Mouse (Mus musculus): ENCODE measurements around the gene Cma1. TPM values are rescaled to one million over a fixed set of nuclear protein-coding genes. Genes with fewer than 3 reads are reported as not detected.

Gene Cma1
- total and polyA plus RNA-seq, 3 experiments, result 1.3 to 2.5 (median 1.8) TPM

GRCm38 (mm10) chr14:55899701-55900413 lies 44.6 kb downstream of the Cma1 start, which contains the start of gene Sdr39u1:
Gene Sdr39u1 (minus strand): TSS chr14:55900293.
- intact Hi-C loops (cut with DNase I), result no loop called here
- WGBS, result 2% methylated on average over 39 of the region's 39 CpGs
- Histone ChIP-seq H3K4me3 (peak within 1 kb of the TSS; percentile 62), H3K4me1 (ENCODE audit: control insufficient read depth, insufficient read depth, low read length) (peaks cover 1% of the 10 kb centered on the region; the same call in 1 of the 2 replicates), H3K36me3 (ENCODE audit: control insufficient read depth, insufficient read depth, low read length) (no peaks in the 10 kb centered on the region), H3K79me2 (replicated peaks; ENCODE audit: control insufficient read depth, insufficient read depth, low read length) (no peaks in the 10 kb centered on the region), H3K27ac (peak within 1 kb of the TSS; percentile 89), H3K27me3 (ENCODE audit: control insufficient read depth, insufficient read depth, low read length) (no peaks in the 10 kb centered on the region), H3K9ac (ENCODE audit: low read depth, low read length) (peak within 1 kb of the TSS; percentile 87)
- TF ChIP-seq CTCF (IDR thresholded peaks at IDR 0.05), result no peak
- peak; percentile 87 for TF ChIP-seq POLR2A (IDR thresholded peaks at IDR 0.05; ENCODE audit: insufficient read depth, low read depth, low read length)
- peak; percentile 52; the same call in 1 of the 2 replicates for TF ChIP-seq EP300 (IDR thresholded peaks at IDR 0.05; ENCODE audit: insufficient read depth, low read depth, low read length)
- peak; percentile 82 to 87 for DNase-seq

- no peak for DNase-seq
- Histone ChIP-seq H3K27me3 (ENCODE audit: control insufficient read depth, insufficient read depth, low read length) (no peaks in the 10 kb centered on the region), H3K27ac (no peak overlapping the region; the same call in 1 of the 2 replicates), H3K36me3 (ENCODE audit: control insufficient read depth, insufficient read depth, low read length) (no peaks in the 10 kb centered on the region), H3K79me2 (replicated peaks; ENCODE audit: control insufficient read depth, insufficient read depth, low read length) (no peaks in the 10 kb centered on the region), H3K4me1 (ENCODE audit: control insufficient read depth, insufficient read depth, low read length) (peaks cover 1% of the 10 kb centered on the region; the same call in 1 of the 2 replicates), H3K9ac (ENCODE audit: low read depth, low read length) (no peak overlapping the region), H3K4me3 (no peak overlapping the region)
- WGBS, result 90% methylated on average over 7 of the region's 7 CpGs
- no peak for TF ChIP-seq EP300 (IDR thresholded peaks at IDR 0.05; ENCODE audit: insufficient read depth, low read depth, low read length)
- 0 out of 2 replicates have a peak, but pooled peaks have one; percentile 28 for TF ChIP-seq POLR2A (IDR thresholded peaks at IDR 0.05; ENCODE audit: insufficient read depth, low read depth, low read length)
- intact Hi-C loops (cut with DNase I), result no loop called here
Observed at GRCm38 (mm10) chr14:55898947-55899346, 45.5 kb downstream of the Cma1 start.

DNA sequence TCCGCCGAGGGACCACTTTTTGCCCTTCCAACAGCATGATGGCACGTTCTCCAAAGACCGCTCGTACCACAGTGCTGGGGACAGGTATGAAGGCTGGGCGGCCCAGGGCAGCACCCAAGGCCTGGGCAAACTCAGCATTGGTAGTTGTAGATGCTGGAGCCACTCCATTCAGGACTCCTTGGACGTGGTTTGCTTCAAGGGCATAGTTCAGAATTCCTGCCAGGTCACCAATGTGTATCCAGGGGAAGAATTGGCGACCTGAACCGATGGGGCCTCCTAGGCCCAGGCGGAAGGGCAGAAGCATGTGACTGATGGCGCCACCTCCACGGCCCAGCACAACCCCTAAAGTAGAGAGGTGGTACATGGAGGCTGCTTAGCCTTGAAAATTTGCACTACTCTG lies 46.8 kb downstream of the Cma1 start:
- H3K4me3 ChIP-seq, result no peak overlapping the region
- H3K27ac ChIP-seq, result no peak overlapping the region
- peaks cover 3% of the 10 kb centered on the region; the same call in 1 of the 2 replicates for H3K36me3 ChIP-seq (ENCODE audit: control insufficient read depth, insufficient read depth, low read length)
- H3K27me3 ChIP-seq (ENCODE audit: control insufficient read depth, insufficient read depth, low read length), result no peaks in the 10 kb centered on the region
- intact Hi-C loops (cut with DNase I), result no loop called here
- no peaks in the 10 kb centered on the region for H3K79me2 ChIP-seq (replicated peaks; ENCODE audit: control insufficient read depth, insufficient read depth, low read length)
- H3K4me1 ChIP-seq (ENCODE audit: control insufficient read depth, insufficient read depth, low read length), result peaks cover 1% of the 10 kb centered on the region; the same call in 1 of the 2 replicates
- WGBS, result 88% methylated on average over 12 of the region's 12 CpGs
- DNase-seq, result no peak
- no peak for TF ChIP-seq CTCF (IDR thresholded peaks at IDR 0.05)
- 0 out of 2 replicates have a peak, but pooled peaks have one; percentile 18 for TF ChIP-seq POLR2A (IDR thresholded peaks at IDR 0.05; ENCODE audit: insufficient read depth, low read depth, low read length)
- no peak overlapping the region for H3K9ac ChIP-seq (ENCODE audit: low read depth, low read length)

Other genes with a start within 250 kb of the Cma1 start
- gene Tgm1, start 230.7 kb downstream of the Cma1 start, total RNA-seq (2021), result under 1 TPM; 0.16 to 0.43 TPM
- 0.31 and 0.41 TPM in 2 replicates for gene Tgm1, start 230.7 kb downstream of the Cma1 start, polyA plus RNA-seq (2012; rRNA removed)
- gene Rabggta, start 222.4 kb downstream of the Cma1 start, total RNA-seq (2021), result 10 to 100 TPM; 12.5 to 13.0 TPM
- 26.3 and 32.2 TPM in 2 replicates for gene Rabggta, start 222.4 kb downstream of the Cma1 start, polyA plus RNA-seq (2012; rRNA removed)
- gene Dhrs1, start 199.0 kb downstream of the Cma1 start, total RNA-seq (2021), result 10 to 100 TPM; 35.4 to 40.2 TPM
- 82.9 and 85.8 TPM in 2 replicates for gene Dhrs1, start 199.0 kb downstream of the Cma1 start, polyA plus RNA-seq (2012; rRNA removed)
- gene Nop9, start 199.0 kb downstream of the Cma1 start, total RNA-seq (2021), result 10 to 100 TPM; 10.1 to 11.4 TPM
- gene Nop9, start 199.0 kb downstream of the Cma1 start, polyA plus RNA-seq (2012; rRNA removed), result 8.3 and 13.1 TPM in 2 replicates
- gene Cideb, start 186.2 kb downstream of the Cma1 start, total RNA-seq (2021), result under 1 TPM; 0.81 to 0.98 TPM
- 6.7 and 8.1 TPM in 2 replicates for gene Cideb, start 186.2 kb downstream of the Cma1 start, polyA plus RNA-seq (2012; rRNA removed)
- gene Ltb4r2, start 183.2 kb downstream of the Cma1 start, total RNA-seq (2021), result under 1 TPM in 1 of 2 experiments, not detected in 1; 0.20 TPM
- gene Ltb4r2, start 183.2 kb downstream of the Cma1 start, polyA plus RNA-seq (2012; rRNA removed), result 0.06 and 0.20 TPM in 2 replicates
- gene Ltb4r1, start 178.7 kb downstream of the Cma1 start, total RNA-seq (2021), result under 1 TPM; 0.34 to 0.36 TPM
- gene Ltb4r1, start 178.7 kb downstream of the Cma1 start, polyA plus RNA-seq (2012; rRNA removed), result 0.76 TPM in 2 replicates
- 10 to 100 TPM; 16.1 to 20.3 TPM for gene Adcy4, start 160.6 kb downstream of the Cma1 start, total RNA-seq (2021)
- gene Adcy4, start 160.6 kb downstream of the Cma1 start, polyA plus RNA-seq (2012; rRNA removed), result 36.5 and 40.0 TPM in 2 replicates
- gene Ripk3, start 155.8 kb downstream of the Cma1 start, total RNA-seq (2021), result 1 to 10 TPM; 2.2 to 2.4 TPM
- 3.5 and 4.1 TPM in 2 replicates for gene Ripk3, start 155.8 kb downstream of the Cma1 start, polyA plus RNA-seq (2012; rRNA removed)
- gene Nfatc4, start 121.5 kb downstream of the Cma1 start, total RNA-seq (2021), result 1 to 10 TPM; 3.6 to 5.1 TPM
- gene Nfatc4, start 121.5 kb downstream of the Cma1 start, polyA plus RNA-seq (2012; rRNA removed), result 6.0 and 7.3 TPM in 2 replicates
- gene Nynrin, start 90.7 kb downstream of the Cma1 start, total RNA-seq (2021), result 1 to 10 TPM; 6.2 to 6.8 TPM
- 3.5 and 3.8 TPM in 2 replicates for gene Nynrin, start 90.7 kb downstream of the Cma1 start, polyA plus RNA-seq (2012; rRNA removed)
- under 1 TPM in 1 of 2 experiments, not detected in 1; 0.18 TPM for gene Cbln3, start 60.3 kb downstream of the Cma1 start, total RNA-seq (2021)
- 0.06 TPM in 2 replicates for gene Cbln3, start 60.3 kb downstream of the Cma1 start, polyA plus RNA-seq (2012; rRNA removed)
- 10 to 100 TPM in 1 of 2 experiments, 1 to 10 TPM in 1; 8.8 to 11.6 TPM for gene Khnyn, start 59.7 kb downstream of the Cma1 start, total RNA-seq (2021)
- gene Khnyn, start 59.7 kb downstream of the Cma1 start, polyA plus RNA-seq (2012; rRNA removed), result 9.3 and 13.3 TPM in 2 replicates
- gene Sdr39u1, start 44.4 kb downstream of the Cma1 start, total RNA-seq (2021), result 100 to 1,000 TPM; 112 to 127 TPM
- 142 and 156 TPM in 2 replicates for gene Sdr39u1, start 44.4 kb downstream of the Cma1 start, polyA plus RNA-seq (2012; rRNA removed)
- gene Cma2, start 6.3 kb upstream of the Cma1 start, total RNA-seq (2021), result not detected
- not detected in 2 replicates for gene Cma2, start 6.3 kb upstream of the Cma1 start, polyA plus RNA-seq (2012; rRNA removed)
- gene Mcpt1, start 73.3 kb upstream of the Cma1 start, total RNA-seq (2021), result not detected
- gene Mcpt1, start 73.3 kb upstream of the Cma1 start, polyA plus RNA-seq (2012; rRNA removed), result not detected in 2 replicates
- gene Mcpt9, start 85.8 kb upstream of the Cma1 start, total RNA-seq (2021), result not detected
- not detected in 2 replicates for gene Mcpt9, start 85.8 kb upstream of the Cma1 start, polyA plus RNA-seq (2012; rRNA removed)
- gene Mcpt2, start 97.4 kb upstream of the Cma1 start, total RNA-seq (2021), result not detected
- not detected in 2 replicates for gene Mcpt2, start 97.4 kb upstream of the Cma1 start, polyA plus RNA-seq (2012; rRNA removed)
- 1 to 10 TPM; 1.2 to 1.3 TPM for gene Mcpt4, start 117.6 kb upstream of the Cma1 start, total RNA-seq (2021)
- gene Mcpt4, start 117.6 kb upstream of the Cma1 start, polyA plus RNA-seq (2012; rRNA removed), result 2.4 and 2.8 TPM in 2 replicates
- not detected for gene Mcpt8, start 140.6 kb upstream of the Cma1 start, total RNA-seq (2021)
- gene Mcpt8, start 140.6 kb upstream of the Cma1 start, polyA plus RNA-seq (2012; rRNA removed), result 0.23 TPM in 1 of 2 replicates, not detected in the other
- gene Ctsg, start 157.9 kb upstream of the Cma1 start, total RNA-seq (2021), result not detected
- gene Ctsg, start 157.9 kb upstream of the Cma1 start, polyA plus RNA-seq (2012; rRNA removed), result not detected in 2 replicates
- not detected for gene Gzme, start 175.9 kb upstream of the Cma1 start, total RNA-seq (2021)
- not detected in 2 replicates for gene Gzme, start 175.9 kb upstream of the Cma1 start, polyA plus RNA-seq (2012; rRNA removed)
- gene Gzmd, start 187.9 kb upstream of the Cma1 start, total RNA-seq (2021), result not detected
- gene Gzmd, start 187.9 kb upstream of the Cma1 start, polyA plus RNA-seq (2012; rRNA removed), result not detected in 2 replicates
- gene Gzmg, start 214.9 kb upstream of the Cma1 start, total RNA-seq (2021), result not detected
- not detected in 2 replicates for gene Gzmg, start 214.9 kb upstream of the Cma1 start, polyA plus RNA-seq (2012; rRNA removed)
- gene Gzmn, start 229.9 kb upstream of the Cma1 start, total RNA-seq (2021), result not detected
- not detected in 2 replicates for gene Gzmn, start 229.9 kb upstream of the Cma1 start, polyA plus RNA-seq (2012; rRNA removed)